Mouse (Mus musculus): Measurements from ENCODE around the gene Lrch4. TPM values are rescaled to one million over a fixed set of nuclear protein-coding genes. Genes with fewer than 3 reads are reported as not detected.

Gene Lrch4
- polyA plus RNA-seq, 1 experiment = 108 TPM

- peaks cover 2% of the 10 kb centered on the region; the same call in 1 of the 2 replicates for H3K4me1 ChIP-seq (ENCODE audit: control insufficient read depth, insufficient read depth, low read length)
- TF ChIP-seq POLR2A (IDR thresholded peaks at IDR 0.05; ENCODE audit: borderline replicate concordance, control insufficient read depth, low read depth, low read length) (no peak), CTCF (IDR thresholded peaks at IDR 0.05; ENCODE audit: control insufficient read depth, insufficient read depth, low read length) (no peak)
- 88% methylated on average over 10 of the region's 10 CpGs for WGBS
- H3K4me3 ChIP-seq (replicated peaks; ENCODE audit: control insufficient read depth, low read depth, low read length) = no peak overlapping the region
- no peak overlapping the region for H3K27ac ChIP-seq (ENCODE audit: control insufficient read depth, insufficient read depth, low read depth, low read length, poor library complexity)
Measured at GRCm38 (mm10) chr5:137668971-137669370, 40.0 kb downstream of the Lrch4 start.

GRCm38 (mm10) chr5:137670240-137670639 is 41.3 kb downstream of the Lrch4 start:
- WGBS = 97% methylated on average over 1 of the region's 1 CpGs
- TF ChIP-seq POLR2A (IDR thresholded peaks at IDR 0.05; ENCODE audit: borderline replicate concordance, control insufficient read depth, low read depth, low read length) = no peak
- peak; percentile 30; the same call in 1 of the 2 replicates for TF ChIP-seq CTCF (IDR thresholded peaks at IDR 0.05; ENCODE audit: control insufficient read depth, insufficient read depth, low read length)
- H3K27ac ChIP-seq (ENCODE audit: control insufficient read depth, insufficient read depth, low read depth, low read length, poor library complexity) = no peak overlapping the region
- H3K4me1 ChIP-seq (ENCODE audit: control insufficient read depth, insufficient read depth, low read length) = peaks cover 2% of the 10 kb centered on the region; the same call in 1 of the 2 replicates
- no peak overlapping the region for H3K4me3 ChIP-seq (replicated peaks; ENCODE audit: control insufficient read depth, low read depth, low read length)

GRCm38 (mm10) chr5:137671443-137672240 is 42.7 kb downstream of the Lrch4 start:
- H3K27ac ChIP-seq (ENCODE audit: control insufficient read depth, insufficient read depth, low read depth, low read length, poor library complexity) = peak overlapping the region; percentile 9; the same call in 1 of the 2 replicates
- WGBS = 7% methylated on average over 9 of the region's 9 CpGs
- no peak overlapping the region for H3K4me3 ChIP-seq (replicated peaks; ENCODE audit: control insufficient read depth, low read depth, low read length)
- no peak for TF ChIP-seq CTCF (IDR thresholded peaks at IDR 0.05; ENCODE audit: control insufficient read depth, insufficient read depth, low read length)
- TF ChIP-seq POLR2A (IDR thresholded peaks at IDR 0.05; ENCODE audit: borderline replicate concordance, control insufficient read depth, low read depth, low read length) = no peak
- peaks cover 2% of the 10 kb centered on the region; the same call in 1 of the 2 replicates for H3K4me1 ChIP-seq (ENCODE audit: control insufficient read depth, insufficient read depth, low read length)

GRCm38 (mm10) chr5:137672361-137672760 is 43.4 kb downstream of the Lrch4 start:
- Histone ChIP-seq H3K4me3 (replicated peaks; ENCODE audit: control insufficient read depth, low read depth, low read length) (no peak overlapping the region), H3K4me1 (ENCODE audit: control insufficient read depth, insufficient read depth, low read length) (peaks cover 2% of the 10 kb centered on the region; the same call in 1 of the 2 replicates), H3K27ac (ENCODE audit: control insufficient read depth, insufficient read depth, low read depth, low read length, poor library complexity) (peak overlapping the region; percentile 12; the same call in 1 of the 2 replicates)
- WGBS = 84% methylated on average over 5 of the region's 5 CpGs
- TF ChIP-seq CTCF (IDR thresholded peaks at IDR 0.05; ENCODE audit: control insufficient read depth, insufficient read depth, low read length) = no peak
- no peak for TF ChIP-seq POLR2A (IDR thresholded peaks at IDR 0.05; ENCODE audit: borderline replicate concordance, control insufficient read depth, low read depth, low read length)

- WGBS = 66% methylated on average over 6 of the region's 6 CpGs
- TF ChIP-seq CTCF (IDR thresholded peaks at IDR 0.05; ENCODE audit: control insufficient read depth, insufficient read depth, low read length) = no peak
- no peak for TF ChIP-seq POLR2A (IDR thresholded peaks at IDR 0.05; ENCODE audit: borderline replicate concordance, control insufficient read depth, low read depth, low read length)
- peaks cover 2% of the 10 kb centered on the region; the same call in 1 of the 2 replicates for H3K4me1 ChIP-seq (ENCODE audit: control insufficient read depth, insufficient read depth, low read length)
- no peak overlapping the region for H3K4me3 ChIP-seq (replicated peaks; ENCODE audit: control insufficient read depth, low read depth, low read length)
- peak overlapping the region; percentile 68 for H3K27ac ChIP-seq (ENCODE audit: control insufficient read depth, insufficient read depth, low read depth, low read length, poor library complexity)
Measured at GRCm38 (mm10) chr5:137673015-137673414, 44.1 kb downstream of the Lrch4 start.

DNA sequence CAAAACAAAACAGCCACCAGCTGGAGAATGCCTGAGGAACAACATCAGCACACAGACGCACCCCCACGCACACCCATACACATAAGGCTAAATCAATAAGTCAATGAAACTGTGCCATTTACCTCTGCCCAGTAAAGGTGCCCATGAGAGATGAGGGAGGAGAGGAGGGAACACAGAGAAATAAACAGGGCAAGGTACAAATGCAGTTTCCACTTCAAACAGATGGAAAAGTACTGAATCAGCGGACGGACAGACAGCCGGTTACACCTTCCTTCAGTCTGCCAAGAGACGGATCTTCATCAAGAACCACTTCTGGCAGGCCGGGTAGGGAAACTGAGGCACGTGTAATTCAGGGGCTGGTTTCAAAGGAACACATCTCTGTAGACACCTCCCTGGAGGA is 45.9 kb downstream of the Lrch4 start:
- TF ChIP-seq CTCF (IDR thresholded peaks at IDR 0.05; ENCODE audit: control insufficient read depth, insufficient read depth, low read length) = no peak
- no peak for TF ChIP-seq POLR2A (IDR thresholded peaks at IDR 0.05; ENCODE audit: borderline replicate concordance, control insufficient read depth, low read depth, low read length)
- Histone ChIP-seq H3K4me1 (ENCODE audit: control insufficient read depth, insufficient read depth, low read length) (no peaks in the 10 kb centered on the region; the same call in 1 of the 2 replicates), H3K27ac (ENCODE audit: control insufficient read depth, insufficient read depth, low read depth, low read length, poor library complexity) (no peak overlapping the region), H3K4me3 (replicated peaks; ENCODE audit: control insufficient read depth, low read depth, low read length) (no peak overlapping the region)
- 94% methylated on average over 8 of the region's 8 CpGs for WGBS

- no peaks in the 10 kb centered on the region for H3K4me1 ChIP-seq (ENCODE audit: control insufficient read depth, insufficient read depth, low read length)
- no peak overlapping the region for H3K4me3 ChIP-seq (replicated peaks; ENCODE audit: control insufficient read depth, low read depth, low read length)
- 91% methylated on average over 8 of the region's 8 CpGs for WGBS
- TF ChIP-seq POLR2A (IDR thresholded peaks at IDR 0.05; ENCODE audit: borderline replicate concordance, control insufficient read depth, low read depth, low read length) (no peak), CTCF (IDR thresholded peaks at IDR 0.05; ENCODE audit: control insufficient read depth, insufficient read depth, low read length) (no peak)
- no peak overlapping the region for H3K27ac ChIP-seq (ENCODE audit: control insufficient read depth, insufficient read depth, low read depth, low read length, poor library complexity)
Measured at GRCm38 (mm10) chr5:137677859-137678258, 48.9 kb downstream of the Lrch4 start.

GRCm38 (mm10) chr5:137678736-137679135 is 49.8 kb downstream of the Lrch4 start:
- H3K27ac ChIP-seq (ENCODE audit: control insufficient read depth, insufficient read depth, low read depth, low read length, poor library complexity) = no peak overlapping the region
- TF ChIP-seq CTCF (IDR thresholded peaks at IDR 0.05; ENCODE audit: control insufficient read depth, insufficient read depth, low read length) (no peak), POLR2A (IDR thresholded peaks at IDR 0.05; ENCODE audit: borderline replicate concordance, control insufficient read depth, low read depth, low read length) (no peak)
- WGBS = 88% methylated on average over 3 of the region's 3 CpGs
- H3K4me1 ChIP-seq (ENCODE audit: control insufficient read depth, insufficient read depth, low read length) = no peaks in the 10 kb centered on the region; the same call in 1 of the 2 replicates
- H3K4me3 ChIP-seq (replicated peaks; ENCODE audit: control insufficient read depth, low read depth, low read length) = no peak overlapping the region
